Mouse (Mus musculus) MEL (cell line): ENCODE measurements at regions not wholly inside any gene's neighbourhood (a gene's known extent, or its start where the extent isn't known, plus 50 kb on each side); places are given as distances from the start of the nearest gene placed in this dataset.

ENCODE experiments used
- DNase-seq: peaks from one replicate; pipeline ENCODE4 v3.0.0; 2011; ENCODE audit warnings: low read depth, low spot score
- H3K27ac ChIP-seq: 2 replicates; pipeline ENCODE4 v1.5.1; 2012; ENCODE audit warnings: low read depth, mild to moderate bottlenecking, control low read depth, low read length, moderate library complexity; ENCODE audit not compliant: control insufficient read depth
- H3K27me3 ChIP-seq, 2 experiments: fragments of 150-350 bp in 1 of 2; sonication (generic) in 1 of 2; 2 replicates each; pipeline ENCODE4 v1.6.1; 2012; ENCODE audit warnings: low read length in 2 of 2, mild to moderate bottlenecking in 2 of 2, improper control_type of control experiment in 1 of 2, moderate library complexity in 1 of 2; ENCODE audit not compliant: insufficient read depth in 2 of 2, control insufficient read depth in 1 of 2
- H3K36me3 ChIP-seq, 2 experiments: 2 replicates each; pipeline ENCODE4 v1.6.1; 2012 to 2014; ENCODE audit warnings: low read length in 2 of 2, improper control_type of control experiment in 1 of 2, inconsistent platforms in 1 of 2, mild to moderate bottlenecking in 1 of 2; ENCODE audit not compliant: insufficient read depth in 2 of 2, control insufficient read depth in 1 of 2
- H3K4me1 ChIP-seq, 2 experiments: fragments of 150-350 bp in 1 of 2; sonication (generic) in 1 of 2; 2 replicates each; pipeline ENCODE4 v1.6.1; 2012; ENCODE audit warnings: low read length in 2 of 2, improper control_type of control experiment in 1 of 2, mild to moderate bottlenecking in 1 of 2; ENCODE audit not compliant: insufficient read depth in 2 of 2, control insufficient read depth in 1 of 2
- H3K4me3 ChIP-seq, 2 experiments: fragments of 150-350 bp in 1 of 2; sonication (generic) in 1 of 2; 2 replicates each; pipeline ENCODE4 v1.5.1; 2012; ENCODE audit warnings: low read depth in 2 of 2, low read length in 2 of 2, mild to moderate bottlenecking in 2 of 2, moderate library complexity in 2 of 2, control low read depth in 1 of 2, improper control_type of control experiment in 1 of 2; ENCODE audit not compliant: control insufficient read depth in 1 of 2, insufficient read depth in 1 of 2
- H3K79me2 ChIP-seq: 2 replicates; pipeline ENCODE4 v1.6.1; 2012; ENCODE audit warnings: mild to moderate bottlenecking, low read length, moderate library complexity; ENCODE audit not compliant: control insufficient read depth, poor library complexity, insufficient read depth
- H3K9ac ChIP-seq: 2 replicates; pipeline ENCODE4 v1.6.1; 2012; ENCODE audit warnings: low read depth, mild to moderate bottlenecking, control low read depth, low read length, moderate library complexity; ENCODE audit not compliant: control insufficient read depth, poor library complexity, severe bottlenecking
- H3K9me3 ChIP-seq: fragments of 150-350 bp; sonication (generic); replicated peaks from 2 replicates; pipeline ENCODE4 v1.6.1; 2012; ENCODE audit warnings: mild to moderate bottlenecking, low read length, improper control_type of control experiment, moderate library complexity; ENCODE audit not compliant: insufficient read depth
- BHLHE40 ChIP-seq: IDR thresholded peaks from 2 replicates; pipeline ENCODE4 v1.6.1; 2012; ENCODE audit warnings: low read depth, mild to moderate bottlenecking, inconsistent platforms, low read length, improper control_type of control experiment, borderline replicate concordance
- ELF1 ChIP-seq: IDR thresholded peaks from 2 replicates; pipeline ENCODE4 v1.6.1; 2014; ENCODE audit warnings: low read depth, mild to moderate bottlenecking, inconsistent platforms, low read length, improper control_type of control experiment, moderate library complexity
- HCFC1 ChIP-seq: IDR thresholded peaks from 2 replicates; pipeline ENCODE4 v1.6.1; 2012; ENCODE audit warnings: low read depth, mild to moderate bottlenecking, inconsistent platforms, low read length, improper control_type of control experiment, moderate library complexity
- MAFK ChIP-seq: IDR thresholded peaks from 2 replicates; pipeline ENCODE4 v1.6.1; 2011; ENCODE audit warnings: low read depth, mild to moderate bottlenecking, low read length, improper control_type of control experiment, borderline replicate concordance
- MEF2A ChIP-seq: IDR thresholded peaks from 2 replicates; pipeline ENCODE4 v1.6.1; 2014; ENCODE audit warnings: low read depth, mild to moderate bottlenecking, inconsistent platforms, low read length, improper control_type of control experiment; ENCODE audit not compliant: poor library complexity, insufficient replicate concordance, severe bottlenecking; ENCODE audit errors: extremely low read depth
- POLR2AphosphoS2 ChIP-seq: IDR thresholded peaks from 2 replicates; pipeline ENCODE4 v1.6.1; 2011; ENCODE audit warnings: low read length, improper control_type of control experiment
- POLR2AphosphoS5 ChIP-seq: IDR thresholded peaks from 2 replicates; pipeline ENCODE4 v1.6.1; 2012; ENCODE audit warnings: low read depth, borderline replicate concordance, mild to moderate bottlenecking, inconsistent platforms, low read length, moderate library complexity, mixed read lengths
- RCOR1 ChIP-seq: IDR thresholded peaks from 2 replicates; pipeline ENCODE4 v1.6.1; 2012; ENCODE audit warnings: low read depth, mild to moderate bottlenecking, inconsistent platforms, low read length, improper control_type of control experiment
- TAL1 ChIP-seq: IDR thresholded peaks from 2 replicates; pipeline ENCODE4 v1.6.1; 2012; ENCODE audit warnings: mild to moderate bottlenecking, inconsistent platforms, low read length, moderate library complexity, mixed read lengths
- TBP ChIP-seq: IDR thresholded peaks from 2 replicates; pipeline ENCODE4 v1.8.0; 2011; ENCODE audit warnings: low read depth, low read length, improper control_type of control experiment
- ZC3H11A ChIP-seq: IDR thresholded peaks from 2 replicates; pipeline ENCODE4 v1.6.1; 2012; ENCODE audit warnings: low read depth, mild to moderate bottlenecking, inconsistent platforms, low read length, improper control_type of control experiment
- ZKSCAN1 ChIP-seq: IDR thresholded peaks from 2 replicates; pipeline ENCODE4 v1.6.1; 2012; ENCODE audit warnings: low read depth, mild to moderate bottlenecking, inconsistent platforms, low read length, improper control_type of control experiment, moderate library complexity
- ZMIZ1 ChIP-seq: IDR thresholded peaks from 2 replicates; pipeline ENCODE4 v1.6.1; 2012; ENCODE audit warnings: low read depth, mild to moderate bottlenecking, inconsistent platforms, low read length, improper control_type of control experiment, moderate library complexity
- ZNF384 ChIP-seq: IDR thresholded peaks from 2 replicates; pipeline ENCODE4 v1.6.1; 2012; ENCODE audit warnings: low read depth, mild to moderate bottlenecking, inconsistent platforms, low read length, improper control_type of control experiment

- H3K27ac ChIP-seq: no peak overlapping the region
- no peak for TF ChIP-seq BHLHE40
- TF ChIP-seq HCFC1: no peak
- TF ChIP-seq POLR2AphosphoS2: no peak
- no peak for TF ChIP-seq RCOR1
- TF ChIP-seq, all 39 proteins: peak for 0
- no peak overlapping the region for H3K4me3 ChIP-seq
- DNase-seq: no peak
- no peaks in the 10 kb centered on the region for H3K4me1 ChIP-seq
- H3K36me3 ChIP-seq: no peaks in the 10 kb centered on the region
- H3K9ac ChIP-seq: no peak overlapping the region
- H3K9me3 ChIP-seq: no peaks in the 10 kb centered on the region
- H3K27me3 ChIP-seq: no peaks in the 10 kb centered on the region
- H3K79me2 ChIP-seq: no peaks in the 10 kb centered on the region
Measured at GRCm38 (mm10) chr10:106273335-106273734, 196.8 kb upstream of the Ppfia2 start.

- Histone ChIP-seq H3K36me3 (no peaks in the 10 kb centered on the region), H3K9ac (no peak overlapping the region), H3K27me3 (no peaks in the 10 kb centered on the region), H3K4me3 (no peak overlapping the region), H3K79me2 (no peaks in the 10 kb centered on the region), H3K4me1 (no peaks in the 10 kb centered on the region), H3K9me3 (no peaks in the 10 kb centered on the region)
- no peak for DNase-seq
- TF ChIP-seq ELF1 (no peak), ZKSCAN1 (no peak), MAFK (no peak), ZNF384 (no peak)
- TF ChIP-seq, all 39 proteins: peak for 0
- H3K27ac ChIP-seq: no peak overlapping the region
Measured at GRCm38 (mm10) chr10:106289951-106290350, 180.2 kb upstream of the Ppfia2 start.

DNA sequence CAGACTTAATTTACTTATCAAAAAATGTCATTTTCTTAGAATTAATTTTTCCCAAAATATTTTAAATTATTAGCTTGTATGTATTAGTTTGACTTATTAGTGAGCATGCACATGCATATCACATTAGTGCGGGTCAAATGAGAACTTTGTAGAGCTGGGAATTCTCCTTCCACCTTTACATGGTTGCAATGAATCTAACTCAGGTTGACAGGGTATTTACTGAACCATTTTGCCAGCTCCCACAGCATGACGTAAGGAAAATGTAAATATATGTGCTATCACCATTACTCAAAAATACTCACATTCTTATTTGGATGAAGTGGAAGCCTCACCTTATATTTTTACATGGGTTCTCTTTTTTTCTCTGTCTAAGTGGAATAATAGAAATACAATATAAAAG is 179.4 kb upstream of the Ppfia2 start:
- Histone ChIP-seq H3K27ac (no peak overlapping the region), H3K9me3 (no peaks in the 10 kb centered on the region), H3K79me2 (no peaks in the 10 kb centered on the region), H3K4me3 (no peak overlapping the region), H3K9ac (no peak overlapping the region), H3K4me1 (no peaks in the 10 kb centered on the region), H3K27me3 (no peaks in the 10 kb centered on the region), H3K36me3 (no peaks in the 10 kb centered on the region)
- no peak for DNase-seq
- TF ChIP-seq TBP (no peak), POLR2AphosphoS2 (no peak), POLR2AphosphoS5 (no peak), TAL1 (no peak), ZC3H11A (no peak), MEF2A (no peak), ZMIZ1 (no peak)
